Mouse (Mus musculus): ENCODE measurements around the gene Agtpbp1. TPM values are rescaled to one million over a fixed set of nuclear protein-coding genes. Genes with fewer than 3 reads are reported as not detected.

Gene Agtpbp1
- 18.2 and 22.7 TPM in 2 replicates for polyA plus RNA-seq (2014; fragmentation: Nextera tagmentation; extraction: Ambion mirVana)

DNA sequence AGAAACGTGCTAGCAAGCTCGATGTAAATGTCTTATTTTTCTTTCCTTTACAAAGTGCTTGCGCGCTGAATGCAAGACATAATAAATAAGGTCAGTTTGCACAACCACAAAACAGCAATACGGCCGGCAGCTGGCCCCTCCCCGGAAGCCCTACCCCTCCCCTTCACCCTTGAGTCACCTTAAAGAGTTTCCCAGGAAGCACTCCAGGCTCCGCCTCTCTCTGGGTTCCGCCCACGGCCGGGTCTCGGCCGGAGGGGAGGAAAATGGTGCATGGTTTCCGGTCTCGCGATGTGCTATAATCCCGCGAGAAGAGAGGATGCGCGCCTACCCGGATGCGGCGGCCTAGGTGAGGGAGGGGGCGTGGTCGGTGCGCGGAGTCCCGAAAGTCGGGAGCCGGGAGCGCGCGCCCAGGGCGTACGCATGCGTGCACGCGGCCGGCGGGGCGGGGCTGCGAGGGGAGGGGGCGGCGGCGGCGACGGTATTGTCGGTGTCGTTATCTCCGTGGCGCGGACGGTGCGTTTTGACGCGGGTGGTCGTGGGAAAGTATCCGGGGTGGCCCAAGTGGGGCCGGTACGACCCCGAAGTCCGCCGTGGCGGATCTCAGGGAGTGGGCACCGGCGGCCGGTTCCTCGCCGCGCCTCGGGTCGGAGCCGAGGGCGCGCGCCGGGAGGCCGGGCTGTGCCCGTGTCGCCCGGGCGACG is at the start of gene Agtpbp1, which contains the start of gene Naa35:
Gene Agtpbp1 (minus strand): TSS at position 281 of the 701 bp plus-strand sequence.
Gene Naa35 (plus strand): TSS at position 313 of the 701 bp plus-strand sequence.
- peak within 1 kb of the TSS; percentile 82 for H3K9ac ChIP-seq
- H3K36me3 ChIP-seq (ENCODE audit: insufficient read depth), result peaks cover 29% of the 10 kb centered on the region
- TF ChIP-seq CTCF (IDR thresholded peaks at IDR 0.05; ENCODE audit: low read depth), result no peak
- H3K27me3 ChIP-seq (ENCODE audit: insufficient read depth, low read length), result no peaks in the 10 kb centered on the region
- ATAC-seq (ENCODE audit: insufficient read depth) (peak; percentile 96), DNase-seq (peak; percentile 100)
- peaks cover 7% of the 10 kb centered on the region; the same call in 1 of the 2 replicates for H3K4me1 ChIP-seq (ENCODE audit: insufficient read depth)
- peak within 1 kb of the TSS; percentile 92 for H3K4me2 ChIP-seq
- H3K9me3 ChIP-seq (ENCODE audit: low read depth, low read length), result no peaks in the 10 kb centered on the region
- peak within 1 kb of the TSS; percentile 75 for H3K27ac ChIP-seq (ENCODE audit: low read depth)
- H3K4me3 ChIP-seq (ENCODE audit: low read depth, low read length), result peak within 1 kb of the TSS; percentile 94
- under 1% methylated on average over 81 of the region's 83 CpGs for WGBS

DNA sequence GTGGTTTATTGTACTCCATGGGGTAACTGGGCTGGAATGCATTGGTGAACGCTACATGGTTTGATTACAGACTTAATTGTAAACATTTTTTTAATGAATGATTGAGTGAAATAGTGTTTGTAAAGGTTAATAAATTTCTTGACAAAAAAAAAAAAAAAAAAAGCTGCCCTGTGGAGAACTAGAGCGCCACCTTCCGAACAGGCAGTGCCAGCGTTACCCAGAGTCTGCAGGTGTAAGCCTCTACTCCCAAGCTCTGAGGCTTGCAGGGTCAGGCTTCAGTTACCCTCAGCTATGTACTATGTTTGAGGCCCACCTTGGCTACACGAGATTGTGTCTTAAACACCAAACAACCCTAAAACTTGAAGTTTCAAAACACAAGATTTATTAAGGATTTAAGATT is 49.6 kb upstream of the Agtpbp1 start:
- DNase-seq (no peak), ATAC-seq (ENCODE audit: insufficient read depth) (no peak)
- no peaks in the 10 kb centered on the region for H3K4me1 ChIP-seq (ENCODE audit: insufficient read depth)
- H3K9me3 ChIP-seq (ENCODE audit: low read depth, low read length), result no peaks in the 10 kb centered on the region
- H3K4me3 ChIP-seq (ENCODE audit: low read depth, low read length), result no peak overlapping the region
- H3K27ac ChIP-seq (ENCODE audit: low read depth), result no peak overlapping the region
- H3K9ac ChIP-seq, result no peak overlapping the region
- peaks cover 83% of the 10 kb centered on the region for H3K36me3 ChIP-seq (ENCODE audit: insufficient read depth)
- 0 out of 2 replicates have a peak, but pooled peaks have one; percentile 10 for TF ChIP-seq CTCF (IDR thresholded peaks at IDR 0.05; ENCODE audit: low read depth)
- no peaks in the 10 kb centered on the region for H3K27me3 ChIP-seq (ENCODE audit: insufficient read depth, low read length)
- 69% methylated on average over 5 of the region's 5 CpGs for whole genome bisulfite sequencing
- no peak overlapping the region for H3K4me2 ChIP-seq

GRCm38 (mm10) chr13:59626739-59627138 is 41.7 kb upstream of the Agtpbp1 start:
- Histone ChIP-seq H3K27me3 (ENCODE audit: insufficient read depth, low read length) (no peaks in the 10 kb centered on the region), H3K36me3 (ENCODE audit: insufficient read depth) (peaks cover 88% of the 10 kb centered on the region), H3K9me3 (ENCODE audit: low read depth, low read length) (no peaks in the 10 kb centered on the region), H3K27ac (ENCODE audit: low read depth) (no peak overlapping the region), H3K9ac (no peak overlapping the region), H3K4me1 (ENCODE audit: insufficient read depth) (no peaks in the 10 kb centered on the region), H3K4me2 (no peak overlapping the region), H3K4me3 (ENCODE audit: low read depth, low read length) (no peak overlapping the region)
- TF ChIP-seq CTCF (IDR thresholded peaks at IDR 0.05; ENCODE audit: low read depth), result no peak
- 89% methylated on average over 7 of the region's 7 CpGs for WGBS
- ATAC-seq (ENCODE audit: insufficient read depth), result no peak
- DNase-seq, result no peak

- TF ChIP-seq CTCF (IDR thresholded peaks at IDR 0.05; ENCODE audit: low read depth), result no peak
- Histone ChIP-seq H3K36me3 (ENCODE audit: insufficient read depth) (peaks cover 88% of the 10 kb centered on the region), H3K9ac (no peak overlapping the region), H3K4me2 (no peak overlapping the region), H3K27ac (ENCODE audit: low read depth) (no peak overlapping the region), H3K9me3 (ENCODE audit: low read depth, low read length) (no peaks in the 10 kb centered on the region), H3K4me1 (ENCODE audit: insufficient read depth) (no peaks in the 10 kb centered on the region), H3K4me3 (ENCODE audit: low read depth, low read length) (no peak overlapping the region), H3K27me3 (ENCODE audit: insufficient read depth, low read length) (no peaks in the 10 kb centered on the region)
- WGBS, result 70% methylated on average over 5 of the region's 5 CpGs
- ATAC-seq (ENCODE audit: insufficient read depth) (no peak), DNase-seq (no peak)
Measured at GRCm38 (mm10) chr13:59624903-59625302, 39.9 kb upstream of the Agtpbp1 start.

DNA sequence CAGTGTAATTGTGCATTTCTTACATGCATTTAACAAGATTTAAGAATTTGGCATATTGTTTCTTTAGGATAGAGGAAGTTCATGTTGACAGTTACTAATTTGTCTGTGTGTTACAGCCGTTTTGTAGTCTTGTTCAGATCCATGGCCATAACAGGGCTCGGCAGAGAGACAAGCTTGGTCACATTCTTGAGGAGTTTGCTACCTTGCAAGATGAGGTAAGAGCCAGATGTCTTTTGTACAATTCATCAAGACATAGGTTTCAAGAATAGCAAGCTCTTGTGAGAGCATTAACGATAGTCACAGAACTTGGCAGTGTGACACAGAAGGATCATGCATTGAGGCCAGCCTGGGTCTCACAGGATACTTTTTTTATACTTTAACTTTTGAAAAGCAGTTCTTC is 39.4 kb upstream of the Agtpbp1 start:
- no peak overlapping the region for H3K4me2 ChIP-seq
- peaks cover 84% of the 10 kb centered on the region for H3K36me3 ChIP-seq (ENCODE audit: insufficient read depth)
- ATAC-seq (ENCODE audit: insufficient read depth), result no peak
- DNase-seq, result no peak
- no peak overlapping the region for H3K9ac ChIP-seq
- no peak overlapping the region for H3K4me3 ChIP-seq (ENCODE audit: low read depth, low read length)
- no peak overlapping the region for H3K27ac ChIP-seq (ENCODE audit: low read depth)
- WGBS, result 69% methylated on average over 3 of the region's 3 CpGs
- TF ChIP-seq CTCF (IDR thresholded peaks at IDR 0.05; ENCODE audit: low read depth), result no peak
- no peaks in the 10 kb centered on the region for H3K27me3 ChIP-seq (ENCODE audit: insufficient read depth, low read length)
- H3K9me3 ChIP-seq (ENCODE audit: low read depth, low read length), result no peaks in the 10 kb centered on the region
- H3K4me1 ChIP-seq (ENCODE audit: insufficient read depth), result no peaks in the 10 kb centered on the region

DNA sequence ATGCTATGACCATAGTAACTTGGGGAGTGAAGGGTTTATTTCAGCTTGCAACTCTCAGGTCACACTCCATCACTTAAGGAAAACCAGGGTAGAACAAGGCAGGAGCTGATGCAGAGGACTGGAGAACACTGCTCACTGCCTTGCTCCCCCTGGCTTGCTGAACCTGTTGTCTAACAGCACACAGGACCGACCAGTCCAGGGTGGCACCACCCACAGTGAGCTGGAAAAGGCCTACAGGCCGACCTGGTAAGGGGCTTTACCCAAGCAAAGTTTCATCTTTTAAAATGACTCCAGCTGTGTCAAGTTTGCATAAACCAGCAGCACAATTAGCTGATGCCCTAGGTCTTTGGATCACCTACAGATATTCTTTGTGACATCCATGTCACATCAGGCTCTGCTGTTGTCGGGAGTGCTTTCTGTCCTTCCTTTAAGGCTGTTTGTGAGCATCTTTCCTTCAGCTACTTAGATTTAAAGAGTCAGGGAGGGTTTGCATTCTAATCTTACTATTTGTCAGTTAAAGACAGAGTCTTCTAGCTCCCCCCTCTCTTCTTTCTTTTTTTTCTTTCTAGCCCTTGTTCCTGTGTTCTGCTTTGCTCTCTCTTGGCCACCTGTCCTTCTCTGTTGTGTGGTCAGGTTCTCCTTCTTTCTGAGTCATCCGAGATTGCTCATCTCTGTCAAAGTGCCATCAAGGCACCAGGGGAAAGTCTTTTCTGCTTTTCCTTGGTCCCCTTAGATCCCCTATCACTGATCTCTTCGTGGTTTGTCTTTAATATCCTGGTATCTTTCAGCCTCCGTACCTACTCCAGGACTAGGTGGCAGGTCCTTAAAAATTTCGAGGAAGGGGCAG is 36.8 kb upstream of the Agtpbp1 start:
- DNase-seq, result no peak
- no peak for ATAC-seq (ENCODE audit: insufficient read depth)
- Histone ChIP-seq H3K9me3 (ENCODE audit: low read depth, low read length) (no peaks in the 10 kb centered on the region), H3K4me3 (ENCODE audit: low read depth, low read length) (no peak overlapping the region), H3K27me3 (ENCODE audit: insufficient read depth, low read length) (no peaks in the 10 kb centered on the region), H3K36me3 (ENCODE audit: insufficient read depth) (peaks cover 84% of the 10 kb centered on the region), H3K27ac (ENCODE audit: low read depth) (no peak overlapping the region), H3K4me1 (ENCODE audit: insufficient read depth) (no peaks in the 10 kb centered on the region), H3K4me2 (no peak overlapping the region), H3K9ac (no peak overlapping the region)
- TF ChIP-seq CTCF (IDR thresholded peaks at IDR 0.05; ENCODE audit: low read depth), result no peak
- WGBS, result 83% methylated on average over 7 of the region's 7 CpGs

DNA sequence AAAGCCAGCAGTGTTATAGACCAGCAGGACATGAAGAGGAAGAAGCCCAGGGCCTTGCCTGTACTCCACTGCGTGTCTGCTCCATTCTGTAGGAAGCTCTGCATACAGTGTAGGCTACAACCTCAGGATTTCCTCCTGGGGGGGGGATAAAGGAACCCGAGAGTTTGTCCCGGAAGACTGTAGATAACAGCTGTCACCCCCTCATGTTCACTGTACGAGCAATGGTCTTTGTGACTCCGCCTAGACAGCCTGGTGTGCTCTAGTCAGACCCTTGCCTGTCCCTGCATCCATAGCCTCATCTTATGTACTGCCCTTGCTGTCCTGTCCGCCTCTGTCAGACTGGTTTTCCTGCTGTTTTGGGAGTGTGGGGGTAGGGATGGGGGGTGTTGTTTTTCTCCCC is 33.4 kb upstream of the Agtpbp1 start:
- Histone ChIP-seq H3K4me3 (ENCODE audit: low read depth, low read length) (no peak overlapping the region), H3K27me3 (ENCODE audit: insufficient read depth, low read length) (no peaks in the 10 kb centered on the region), H3K9ac (no peak overlapping the region), H3K9me3 (ENCODE audit: low read depth, low read length) (no peaks in the 10 kb centered on the region), H3K4me1 (ENCODE audit: insufficient read depth) (no peaks in the 10 kb centered on the region), H3K36me3 (ENCODE audit: insufficient read depth) (peaks cover 76% of the 10 kb centered on the region), H3K4me2 (no peak overlapping the region), H3K27ac (ENCODE audit: low read depth) (no peak overlapping the region)
- 72% methylated on average over 6 of the region's 6 CpGs for WGBS
- TF ChIP-seq CTCF (IDR thresholded peaks at IDR 0.05; ENCODE audit: low read depth), result no peak
- DNase-seq (no peak), ATAC-seq (ENCODE audit: insufficient read depth) (no peak)
